Mouse (Mus musculus) kidney, embryonic 16.5 days (tissue): Measurements from ENCODE around the gene Utp14b. TPM values are rescaled to one million over a fixed set of nuclear protein-coding genes. Genes with fewer than 3 reads are reported as not detected.

ENCODE experiments used
- ATAC-seq: fragments of 200-750 bp; cut with Nextera tagmentation; 2 replicates; pipeline ENCODE4 v1.8.0; 2017; ENCODE audit warnings: moderate TSS enrichment; ENCODE audit not compliant: low FRiP score, low TSS enrichment
- H3K27ac ChIP-seq: fragments of 300-500 bp; sonication (generic); 2 replicates; pipeline ENCODE4 v1.5.1; 2014; ENCODE audit warnings: low read length
- H3K27me3 ChIP-seq: fragments of 300-500 bp; sonication (generic); 2 replicates; pipeline ENCODE4 v1.6.1; 2014; ENCODE audit warnings: low read length, control low read depth, mixed read lengths; ENCODE audit not compliant: insufficient read depth
- H3K36me3 ChIP-seq: fragments of 300-500 bp; sonication (generic); 2 replicates; pipeline ENCODE4 v1.6.1; 2014; ENCODE audit warnings: low read length, control low read depth, mixed read lengths; ENCODE audit not compliant: insufficient read depth
- H3K4me1 ChIP-seq: fragments of 300-500 bp; sonication (generic); 2 replicates; pipeline ENCODE4 v1.6.1; 2014; ENCODE audit warnings: low read length, control low read depth, mixed read lengths; ENCODE audit not compliant: insufficient read depth
- H3K4me2 ChIP-seq: fragments of 300-500 bp; sonication (generic); replicated peaks from 2 replicates; pipeline ENCODE4 v1.6.1; 2014; ENCODE audit warnings: low read depth, low read length
- H3K4me3 ChIP-seq: fragments of 300-500 bp; sonication (generic); 2 replicates; pipeline ENCODE4 v1.5.1; 2014; ENCODE audit warnings: mild to moderate bottlenecking, low read length
- H3K9ac ChIP-seq: fragments of 300-500 bp; sonication (generic); replicated peaks from 2 replicates; pipeline ENCODE4 v1.6.1; 2014; ENCODE audit warnings: low read length
- H3K9me3 ChIP-seq: fragments of 300-500 bp; sonication (generic); 2 replicates; pipeline ENCODE4 v1.6.1; 2016; ENCODE audit warnings: low read length, control low read depth
- WGBS: fragments of 180-500 bp; shearing (Covaris S2); extraction: QIAGEN DNeasy Blood & Tissue Kit; methylation state at CpG from one replicate; pipeline ENCODE4 v1.1.7; 2014; 5-methylcytosine and 5-hydroxymethylcytosine counted together
- polyA plus RNA-seq: library from polyadenylated mRNA; unstranded; fragments of >200 nt; fragmentation: Nextera tagmentation; extraction: Ambion mirVana; gene quantifications from 2 replicates; pipeline ENCODE4 v1.2.1, GENCODE M21; 2015

Utp14b gene
- polyA plus RNA-seq, 1 experiment from 2014 or later, result 2.9 TPM

GRCm38 (mm10) chr1:78647317-78647885 is 10.4 kb upstream of the Utp14b start:
- no peak overlapping the region for H3K4me2 ChIP-seq
- ATAC-seq, result 0 out of 2 replicates have a peak, but pooled peaks have one; percentile 5
- WGBS, result 27% methylated on average over 8 of the region's 8 CpGs
- no peak overlapping the region for H3K4me3 ChIP-seq
- no peak overlapping the region for H3K9ac ChIP-seq
- no peak overlapping the region; the same call in 1 of the 2 replicates for H3K27ac ChIP-seq
- H3K27me3 ChIP-seq, result no peaks in the 10 kb centered on the region
- no peaks in the 10 kb centered on the region for H3K9me3 ChIP-seq
- peaks cover 13% of the 10 kb centered on the region for H3K4me1 ChIP-seq
- H3K36me3 ChIP-seq, result no peaks in the 10 kb centered on the region

- Histone ChIP-seq H3K9ac (no peak overlapping the region), H3K4me1 (peaks cover 13% of the 10 kb centered on the region), H3K27ac (peak overlapping the region; percentile 81), H3K4me2 (no peak overlapping the region), H3K27me3 (no peaks in the 10 kb centered on the region), H3K4me3 (no peak overlapping the region), H3K36me3 (no peaks in the 10 kb centered on the region), H3K9me3 (no peaks in the 10 kb centered on the region)
- ATAC-seq, result peak; percentile 91
- 23% methylated on average over 6 of the region's 6 CpGs for WGBS
Measured at GRCm38 (mm10) chr1:78649269-78650061, 8.4 kb upstream of the Utp14b start.

- Histone ChIP-seq H3K4me3 (no peak overlapping the region), H3K36me3 (no peaks in the 10 kb centered on the region), H3K9ac (no peak overlapping the region), H3K27me3 (no peaks in the 10 kb centered on the region), H3K9me3 (no peaks in the 10 kb centered on the region), H3K4me1 (peaks cover 33% of the 10 kb centered on the region), H3K27ac (0 out of 2 replicates have a peak overlapping the region, but pooled peaks have one; percentile 20), H3K4me2 (no peak overlapping the region)
- WGBS, result 11% methylated on average over 2 of the region's 2 CpGs
- ATAC-seq, result no peak
Measured at GRCm38 (mm10) chr1:78656472-78656871, 1.4 kb upstream of the Utp14b start.

- Histone ChIP-seq H3K4me2 (peak overlapping the region; percentile 56), H3K27ac (peak overlapping the region; percentile 51), H3K9me3 (no peaks in the 10 kb centered on the region), H3K9ac (peak overlapping the region; percentile 61), H3K27me3 (no peaks in the 10 kb centered on the region), H3K4me3 (peak overlapping the region; percentile 82), H3K4me1 (peaks cover 33% of the 10 kb centered on the region), H3K36me3 (no peaks in the 10 kb centered on the region)
- WGBS, result 24% methylated on average over 22 of the region's 22 CpGs
- ATAC-seq, result no peak
Measured at GRCm38 (mm10) chr1:78657021-78657629, 713 bp upstream of the Utp14b start.

- H3K36me3 ChIP-seq, result no peaks in the 10 kb centered on the region
- H3K9me3 ChIP-seq, result no peaks in the 10 kb centered on the region
- H3K27me3 ChIP-seq, result no peaks in the 10 kb centered on the region
- 0 out of 2 replicates have a peak, but pooled peaks have one; percentile 12 for ATAC-seq
- H3K27ac ChIP-seq, result peak overlapping the region; percentile 86
- H3K4me3 ChIP-seq, result peak overlapping the region; percentile 82
- H3K9ac ChIP-seq, result peak overlapping the region; percentile 91
- H3K4me2 ChIP-seq, result peak overlapping the region; percentile 57
- peaks cover 33% of the 10 kb centered on the region for H3K4me1 ChIP-seq
- 2% methylated on average over 20 of the region's 20 CpGs for WGBS
Measured at GRCm38 (mm10) chr1:78658441-78659269, 817 bp downstream of the Utp14b start.

- peaks cover 4% of the 10 kb centered on the region; the same call in 1 of the 2 replicates for H3K36me3 ChIP-seq
- H3K4me3 ChIP-seq, result peak overlapping the region; percentile 82
- peak overlapping the region; percentile 57 for H3K4me2 ChIP-seq
- H3K9ac ChIP-seq, result peak overlapping the region; percentile 91
- peak overlapping the region; percentile 86; the same call in 1 of the 2 replicates for H3K27ac ChIP-seq
- ATAC-seq, result no peak
- no peaks in the 10 kb centered on the region for H3K9me3 ChIP-seq
- H3K27me3 ChIP-seq, result no peaks in the 10 kb centered on the region
- H3K4me1 ChIP-seq, result peaks cover 33% of the 10 kb centered on the region
- WGBS, result 36% methylated on average over 4 of the region's 4 CpGs
Measured at GRCm38 (mm10) chr1:78659270-78659823, 1.5 kb downstream of the Utp14b start.

- 85% methylated on average over 4 of the region's 4 CpGs for WGBS
- H3K4me2 ChIP-seq, result no peak overlapping the region
- no peaks in the 10 kb centered on the region for H3K27me3 ChIP-seq
- ATAC-seq, result no peak
- peaks cover 42% of the 10 kb centered on the region for H3K36me3 ChIP-seq
- no peak overlapping the region for H3K9ac ChIP-seq
- H3K4me3 ChIP-seq, result no peak overlapping the region
- H3K27ac ChIP-seq, result no peak overlapping the region
- no peaks in the 10 kb centered on the region for H3K9me3 ChIP-seq
- peaks cover 19% of the 10 kb centered on the region for H3K4me1 ChIP-seq
Measured at GRCm38 (mm10) chr1:78664326-78664725, 6.5 kb downstream of the Utp14b start.

- no peak for ATAC-seq
- no peaks in the 10 kb centered on the region for H3K9me3 ChIP-seq
- peaks cover 44% of the 10 kb centered on the region for H3K36me3 ChIP-seq
- H3K27me3 ChIP-seq, result no peaks in the 10 kb centered on the region
- no peak overlapping the region for H3K27ac ChIP-seq
- H3K4me3 ChIP-seq, result no peak overlapping the region
- no peak overlapping the region for H3K9ac ChIP-seq
- H3K4me2 ChIP-seq, result no peak overlapping the region
- 97% methylated on average over 9 of the region's 9 CpGs for WGBS
- H3K4me1 ChIP-seq, result peaks cover 5% of the 10 kb centered on the region
Measured at GRCm38 (mm10) chr1:78665954-78666499, 8.2 kb downstream of the Utp14b start.

- H3K9ac ChIP-seq, result no peak overlapping the region
- WGBS, result 91% methylated on average over 1 of the region's 1 CpGs
- no peak overlapping the region for H3K27ac ChIP-seq
- no peaks in the 10 kb centered on the region for H3K27me3 ChIP-seq
- H3K36me3 ChIP-seq, result peaks cover 44% of the 10 kb centered on the region
- no peak overlapping the region for H3K4me3 ChIP-seq
- H3K4me1 ChIP-seq, result no peaks in the 10 kb centered on the region
- ATAC-seq, result no peak
- no peaks in the 10 kb centered on the region for H3K9me3 ChIP-seq
- H3K4me2 ChIP-seq, result no peak overlapping the region
Measured at GRCm38 (mm10) chr1:78666585-78666984, 8.7 kb downstream of the Utp14b start.
